Mouse (Mus musculus) mouse embryonic stem cell (cell line): Measurements from ENCODE around the gene Ctdspl2.

ENCODE experiments used
- in situ Hi-C, 2 experiments: fragments of 300-500 bp; cut with MboI; formaldehyde crosslinking; loops; 1 replicate in 1 of 2; 3 replicates in 1 of 2; pipeline ENCODE4 v1.14.3; 2019 to 2020; ENCODE audit warnings: low sequenced_read_pairs in 2 of 2, low pct_unique_long_range_greater_than_20kb in 1 of 2, mixed read lengths in 1 of 2; ENCODE audit not compliant: unreplicated experiment in 1 of 2

Ctdspl2 gene

DNA sequence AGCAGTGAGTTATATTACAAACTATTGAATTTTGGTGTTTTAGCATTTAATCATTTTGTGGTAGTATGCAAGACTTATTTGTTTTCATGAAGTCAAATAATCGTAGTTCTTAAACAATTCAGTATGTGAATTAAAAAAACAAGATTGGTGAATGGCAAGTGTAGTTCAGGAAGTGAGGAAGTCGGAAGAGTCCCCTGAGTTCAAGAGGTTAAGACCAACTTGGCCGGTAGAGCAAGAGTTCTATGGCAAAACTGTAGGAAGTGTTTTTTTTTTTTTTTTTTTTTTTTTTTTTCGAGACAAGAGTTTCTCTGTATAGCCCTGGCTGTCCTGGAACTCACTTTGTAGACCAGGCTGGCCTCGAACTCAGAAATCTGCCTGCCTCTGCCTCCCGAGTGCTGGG lies 76.2 kb downstream of the Ctdspl2 start:
- in situ Hi-C loops, result no loop called here

- in situ Hi-C loops, result no loop called here
These were observed 80.3 kb downstream of the Ctdspl2 start for GRCm38 (mm10) chr2:122036064-122036463.

GRCm38 (mm10) chr2:122043926-122044325 lies 88.1 kb downstream of the Ctdspl2 start:
- in situ Hi-C loops, result no loop called here

- in situ Hi-C loops, result loop anchor here in 1 of 2 experiments (10.0 kb wide), 1 partner anchor 245 kb away; no protein-coding TSS in a partner anchor
These were observed 103.7 kb downstream of the Ctdspl2 start for GRCm38 (mm10) chr2:122059365-122060115.
